Mouse (Mus musculus) adrenal gland (tissue): ENCODE results near the gene Cd3eap.

Source experiments
- intact Hi-C: fragments of 180-260 bp; cut with DNase I; formaldehyde crosslinking; loops from one replicate; pipeline ENCODE4 v1.15.1; 2025

Cd3eap gene

DNA sequence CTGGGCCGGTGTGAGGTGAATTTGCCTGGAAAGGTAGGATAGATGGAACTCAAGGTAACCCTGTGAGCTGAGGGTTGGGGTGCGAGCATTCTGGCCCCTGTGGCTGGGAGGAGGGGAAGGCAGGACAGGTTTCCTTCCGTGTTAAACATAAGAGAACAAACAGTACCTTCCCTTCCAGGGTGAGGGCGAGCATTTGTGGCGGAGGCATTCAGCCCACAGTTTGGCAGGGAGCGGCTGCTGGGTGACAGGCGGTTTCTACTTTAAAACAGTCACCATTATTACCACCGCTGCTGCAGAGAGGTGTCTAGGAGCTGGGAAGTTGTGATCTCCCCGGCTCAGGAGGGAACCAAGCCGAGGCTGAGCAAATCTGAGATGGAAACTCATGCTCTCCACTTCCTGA is 22.2 kb downstream of the Cd3eap start:
- intact Hi-C loops: no loop called here

DNA sequence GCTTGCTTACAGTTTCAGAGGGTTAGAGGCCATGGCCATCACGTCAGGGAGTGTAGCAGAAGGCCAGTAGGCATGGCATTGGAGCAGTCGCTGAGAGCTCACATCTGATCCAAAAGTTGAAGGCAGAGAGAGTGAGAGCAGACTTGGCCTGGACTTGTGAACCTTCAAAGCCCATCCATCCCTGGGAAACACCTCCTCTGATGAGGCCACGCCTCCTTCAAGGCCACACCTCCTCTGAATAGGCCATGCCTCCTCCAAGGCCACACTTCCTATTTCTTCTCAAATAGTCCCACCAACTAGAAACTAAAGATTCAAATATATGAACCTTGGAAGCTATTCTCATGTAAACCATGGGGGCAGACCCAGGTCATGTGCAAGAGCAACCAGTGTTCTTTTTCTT is 23.7 kb downstream of the Cd3eap start:
- intact Hi-C loops: no loop called here

DNA sequence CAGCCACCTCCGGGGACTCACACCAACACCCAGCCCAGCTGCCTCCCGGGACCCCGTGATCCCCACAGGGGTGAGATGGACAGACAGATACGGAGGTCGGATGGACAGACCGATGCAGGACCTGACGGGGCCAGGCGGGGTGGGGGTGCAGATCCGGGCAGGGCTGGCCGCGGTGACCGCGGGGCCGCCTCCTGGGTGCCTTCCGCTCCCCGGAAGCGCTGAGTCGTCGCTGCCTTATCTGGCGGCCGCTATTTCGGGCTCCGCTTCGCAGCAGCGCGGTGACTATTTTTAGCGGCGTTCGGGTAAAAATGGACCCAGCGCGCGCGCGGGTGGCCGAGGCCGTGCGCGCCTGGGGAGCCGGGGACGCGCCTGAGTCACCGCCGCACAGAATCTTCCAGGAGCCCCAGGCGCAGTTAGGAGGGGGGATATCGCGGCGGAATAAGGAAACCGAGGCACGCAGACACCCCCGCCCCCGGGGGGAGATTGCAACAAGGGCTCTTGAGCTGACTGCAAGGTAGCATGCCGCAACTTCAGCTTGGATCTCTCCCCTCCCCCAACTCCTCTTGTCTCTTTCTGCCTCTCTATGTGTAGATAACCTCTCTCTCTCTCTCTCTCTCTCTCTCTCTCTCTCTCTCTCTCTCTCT is 26.5 kb downstream of the Cd3eap start:
- intact Hi-C loops: no loop called here

DNA sequence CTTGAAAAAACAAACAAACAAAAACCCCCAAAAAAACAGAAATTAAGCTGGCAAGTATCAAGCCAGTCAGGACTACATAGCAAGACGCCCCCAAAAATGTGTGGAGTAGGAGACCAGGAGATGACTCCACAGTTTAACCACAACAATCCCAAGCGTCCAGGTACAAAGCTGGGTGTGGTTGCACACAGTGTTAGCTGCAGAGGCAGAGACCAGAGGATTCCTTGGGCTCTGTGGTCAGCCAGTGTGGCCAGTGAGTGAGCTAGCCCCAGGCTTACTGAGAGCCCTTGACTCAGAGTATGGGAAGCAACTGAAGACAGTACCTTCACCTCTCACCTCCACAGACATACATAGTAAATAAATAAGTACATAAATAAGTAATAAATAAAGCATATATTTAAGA is 27.4 kb downstream of the Cd3eap start:
- intact Hi-C loops: no loop called here

DNA sequence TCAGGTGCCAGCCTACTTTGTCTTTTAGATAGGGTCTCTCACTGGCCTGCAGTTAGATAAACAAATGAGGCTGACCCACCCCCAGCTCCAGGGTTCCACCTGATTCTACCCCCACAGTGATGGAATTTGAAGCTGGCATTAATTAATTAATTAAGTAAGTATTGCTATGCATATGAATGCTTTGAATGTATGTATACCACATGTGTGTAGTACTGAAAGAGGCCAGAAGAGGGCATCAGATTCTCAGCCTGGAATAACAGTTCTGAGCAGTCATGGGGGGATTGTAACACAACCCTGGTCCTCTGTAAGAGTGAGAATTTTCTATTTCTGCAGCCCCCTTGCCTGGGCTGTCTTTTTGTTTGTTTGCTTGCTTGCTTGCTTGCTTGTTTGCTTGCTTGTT is 30.9 kb downstream of the Cd3eap start:
- intact Hi-C loops: no loop called here

DNA sequence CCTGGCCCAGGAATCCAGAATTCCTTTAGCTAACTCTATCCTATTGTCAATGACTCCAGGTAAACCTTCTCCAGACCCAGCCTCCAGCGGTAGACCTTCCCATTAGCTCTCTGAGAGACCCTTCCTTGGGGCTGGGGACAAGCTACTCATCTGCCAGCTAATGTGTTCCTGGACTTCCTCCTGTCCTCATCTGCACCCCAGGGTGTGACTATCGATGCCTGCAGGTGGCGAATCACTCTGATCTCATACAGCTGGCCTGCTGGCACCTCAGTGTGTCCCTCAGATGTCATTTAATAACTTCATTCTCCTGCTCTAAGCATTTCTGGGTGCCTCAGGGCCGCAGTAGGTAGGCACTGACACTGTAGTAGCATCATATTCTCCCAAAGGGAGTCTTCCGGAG is 31.5 kb downstream of the Cd3eap start:
- intact Hi-C loops: no loop called here

DNA sequence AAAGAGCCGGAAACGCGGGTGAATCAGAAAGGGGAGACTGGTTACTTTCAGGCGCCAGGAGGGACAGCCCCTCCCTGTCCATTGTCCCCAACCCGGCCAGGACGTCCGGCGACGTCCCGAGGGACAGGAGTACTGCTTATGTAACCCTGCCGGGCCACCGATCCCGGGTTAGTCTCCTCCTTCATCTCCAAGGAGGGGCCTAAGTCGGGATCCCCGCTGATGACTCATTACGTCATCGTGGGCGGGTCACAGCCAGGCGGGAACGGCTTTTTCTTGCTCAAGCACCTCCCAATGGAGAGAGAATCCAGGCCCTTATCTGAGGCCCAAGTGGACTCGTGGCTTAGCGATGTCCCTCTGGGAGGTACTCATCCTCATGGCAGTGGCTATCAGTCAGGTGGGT is 32.2 kb downstream of the Cd3eap start:
- intact Hi-C loops: no loop called here

DNA sequence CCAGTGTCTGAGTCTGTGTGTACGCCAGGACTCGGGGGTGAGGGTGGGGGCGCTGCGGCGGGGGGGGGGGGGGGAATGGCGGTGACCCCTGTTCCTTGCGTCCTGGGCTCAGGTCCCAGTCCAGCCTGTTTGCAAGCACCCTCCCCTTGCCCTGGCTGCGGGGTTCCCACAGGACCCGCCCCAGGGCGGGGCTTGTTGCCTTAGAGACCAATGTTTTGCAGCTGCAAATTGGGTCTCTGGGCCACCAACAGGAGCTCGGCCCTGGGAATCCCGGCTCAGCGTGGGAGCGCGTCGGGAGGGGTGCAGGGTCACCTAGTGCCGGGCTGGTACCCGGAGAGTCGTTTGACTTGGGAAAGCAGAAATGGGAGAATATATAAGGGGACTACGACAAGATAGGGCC is 32.9 kb downstream of the Cd3eap start:
- intact Hi-C loops: no loop called here

DNA sequence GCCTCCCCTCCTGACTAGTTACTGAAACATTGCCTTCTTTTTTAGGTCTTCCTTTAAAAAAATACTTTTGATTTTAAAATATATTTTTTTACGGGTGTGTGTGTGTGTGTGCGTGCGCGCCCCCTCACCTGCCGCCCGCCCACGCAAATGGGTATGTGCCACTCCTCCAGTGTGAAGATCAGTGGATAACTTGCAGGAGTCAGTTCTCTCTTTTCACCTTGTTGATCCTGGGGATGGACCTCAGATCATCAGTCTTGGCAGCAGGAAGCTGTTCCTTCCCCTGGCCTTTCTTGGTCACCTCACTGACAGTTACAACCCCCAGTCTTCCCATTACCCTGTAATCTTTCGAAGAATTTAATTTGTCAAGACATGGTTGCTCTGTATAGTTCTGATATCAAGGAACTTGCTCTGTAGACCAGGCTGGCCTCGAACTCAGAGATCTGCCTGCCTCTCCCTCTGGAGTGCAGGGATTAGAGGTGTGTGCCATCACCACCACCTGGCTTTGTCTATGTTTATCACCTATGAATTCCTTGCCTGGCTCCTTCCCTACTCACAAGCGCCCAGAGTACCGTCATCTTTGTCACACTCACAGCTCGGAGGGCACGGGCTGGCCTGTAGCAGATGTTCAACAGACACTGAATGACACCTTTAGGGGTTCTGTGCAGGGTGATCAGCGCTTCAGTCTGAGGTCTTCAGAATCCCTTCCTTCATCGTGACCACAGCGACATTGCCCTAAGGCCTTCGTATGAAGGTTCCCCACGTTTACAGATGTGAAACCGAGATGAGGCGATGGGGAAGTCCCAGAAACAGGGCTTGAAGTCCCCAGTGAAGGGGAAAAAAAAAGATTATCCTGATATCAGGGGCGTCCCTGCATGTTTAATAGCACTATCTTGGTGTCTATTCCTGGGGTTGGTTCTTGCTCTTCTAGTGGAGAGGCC is 33.8 kb downstream of the Cd3eap start:
- intact Hi-C loops: no loop called here

DNA sequence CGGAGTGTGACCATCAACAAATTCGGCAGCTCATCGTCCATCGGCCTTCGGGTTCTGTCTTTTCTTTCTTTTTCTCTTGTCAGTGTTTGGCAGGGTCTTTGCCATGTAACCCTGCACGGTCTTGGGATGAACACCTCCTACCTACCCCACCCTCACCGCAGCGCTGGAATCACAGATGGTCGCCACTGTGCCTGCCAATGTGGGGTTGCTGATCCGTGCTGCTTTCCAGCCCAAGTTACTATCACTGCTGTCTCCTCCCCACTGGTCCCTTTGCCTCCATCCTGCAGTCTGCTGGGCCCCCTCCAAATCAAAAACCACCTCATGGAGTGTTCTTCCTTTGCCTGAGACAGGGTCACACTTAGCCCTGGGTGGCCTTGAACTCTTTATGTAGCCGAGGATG is 35.1 kb downstream of the Cd3eap start:
- intact Hi-C loops: no loop called here

DNA sequence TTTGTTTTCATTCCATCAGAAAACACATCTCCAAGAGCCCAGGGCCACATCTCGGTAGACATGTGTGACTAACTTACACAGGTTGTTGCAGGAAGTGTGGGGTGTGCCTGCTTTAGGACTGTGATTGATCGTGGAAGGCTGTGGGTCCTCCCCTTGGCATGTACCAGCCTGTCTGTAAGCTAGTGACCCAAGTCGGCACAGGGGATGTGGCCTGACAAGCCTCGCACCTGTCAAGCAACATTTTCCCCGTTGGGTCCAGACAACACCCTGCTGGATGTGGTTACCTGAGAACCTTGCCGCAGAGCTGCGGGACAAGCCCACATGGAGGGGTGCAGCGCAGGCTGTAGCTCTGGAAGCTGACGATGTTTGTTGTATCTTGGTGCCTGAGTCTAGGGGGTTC is 36.8 kb downstream of the Cd3eap start:
- intact Hi-C loops: no loop called here

DNA sequence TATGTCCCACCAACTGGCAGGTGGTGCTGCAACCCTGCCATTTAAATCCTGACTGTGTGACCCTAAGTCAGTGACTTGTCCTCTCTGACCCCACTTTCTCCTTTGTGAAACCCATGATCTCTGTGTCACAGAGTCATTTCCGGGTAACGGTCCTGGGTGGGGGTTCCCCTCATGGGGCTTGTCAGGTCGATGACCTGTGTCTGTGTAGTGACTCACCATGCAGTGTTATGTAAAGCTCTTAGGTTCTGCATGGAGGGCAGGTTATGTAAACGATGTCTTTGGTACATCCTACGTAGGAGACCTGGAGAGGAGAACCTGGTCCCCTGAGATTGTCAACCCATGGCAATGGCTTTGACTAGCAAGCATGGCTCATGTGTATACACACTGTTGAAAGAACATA is 37.8 kb downstream of the Cd3eap start:
- intact Hi-C loops: no loop called here

DNA sequence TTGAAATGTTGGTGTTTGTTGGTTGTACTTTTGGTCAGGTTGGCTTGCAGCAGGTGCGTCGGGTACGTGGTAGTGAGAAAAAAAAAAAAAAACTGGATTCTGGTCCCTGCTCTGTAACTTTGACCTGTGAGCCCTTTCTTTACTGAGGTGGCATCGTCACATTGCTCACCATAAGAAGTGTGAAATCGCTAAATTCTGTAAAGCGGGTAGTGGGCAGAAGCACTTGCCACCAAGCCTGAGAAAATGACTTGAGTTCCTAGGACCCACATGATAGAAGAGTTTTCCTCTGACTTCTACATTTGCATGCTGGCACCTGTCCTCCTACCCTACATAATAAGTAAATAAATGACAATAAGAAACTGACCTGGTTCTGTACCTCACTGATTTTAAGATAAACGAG is 38.6 kb downstream of the Cd3eap start:
- intact Hi-C loops: no loop called here

DNA sequence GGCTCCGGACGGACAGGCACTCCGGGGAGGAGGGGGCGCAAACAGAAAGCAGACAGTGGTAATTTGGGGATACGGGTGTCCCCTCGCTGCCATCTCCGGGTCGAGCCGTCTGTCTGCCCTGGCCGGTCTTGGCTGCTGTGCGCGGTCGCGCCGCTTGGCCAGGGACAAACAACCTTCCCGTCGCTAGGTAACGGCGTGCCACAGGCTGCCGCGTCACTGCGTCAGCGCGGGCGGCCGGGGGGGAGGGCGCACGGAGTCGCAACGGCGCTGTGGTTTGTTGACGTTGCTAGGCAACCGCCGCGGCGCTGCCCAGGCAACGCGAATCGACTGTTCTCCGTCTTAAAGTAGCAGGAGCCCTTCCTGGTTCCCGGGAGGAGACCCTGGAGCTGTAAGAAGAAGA is 39.4 kb downstream of the Cd3eap start:
- intact Hi-C loops: no loop called here

DNA sequence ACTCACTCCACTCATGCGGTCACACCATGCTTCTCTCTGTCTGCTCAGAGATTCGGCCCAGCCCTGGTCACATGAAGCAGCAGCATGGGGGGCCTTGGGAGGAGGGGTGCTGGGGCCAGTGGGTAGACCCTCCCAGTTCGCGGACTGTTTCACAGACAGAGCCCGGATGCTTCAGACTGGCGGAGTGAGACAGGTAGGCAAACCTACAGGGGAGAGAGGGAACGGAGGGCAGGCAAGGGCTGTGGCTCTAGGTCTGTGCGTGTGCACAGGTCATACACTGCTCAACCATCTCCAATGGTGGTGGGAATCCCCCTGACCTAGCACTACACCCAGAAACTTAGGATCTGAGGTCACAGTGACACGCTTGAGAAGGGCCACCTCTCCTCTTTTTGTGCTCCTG is 39.8 kb downstream of the Cd3eap start:
- intact Hi-C loops: no loop called here

DNA sequence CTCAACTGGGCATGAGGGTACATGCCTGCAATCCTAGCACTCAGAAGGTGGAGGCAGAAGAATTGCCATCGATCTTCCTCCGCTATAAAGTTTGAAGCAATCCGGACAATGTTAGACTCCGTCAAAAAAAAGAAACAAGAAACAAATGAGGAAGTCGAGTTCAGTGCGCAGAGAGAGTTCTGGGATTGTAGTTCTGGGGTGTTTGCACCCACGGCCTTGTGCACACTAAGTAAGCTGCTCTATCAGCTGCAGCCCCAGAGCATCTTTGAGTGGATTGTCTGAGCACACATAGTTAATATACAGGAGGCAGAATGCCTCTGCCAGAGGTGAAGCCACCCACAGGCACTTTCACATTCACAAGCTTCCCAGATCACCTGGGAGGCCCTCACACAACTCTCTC is 40.6 kb downstream of the Cd3eap start:
- intact Hi-C loops: no loop called here

DNA sequence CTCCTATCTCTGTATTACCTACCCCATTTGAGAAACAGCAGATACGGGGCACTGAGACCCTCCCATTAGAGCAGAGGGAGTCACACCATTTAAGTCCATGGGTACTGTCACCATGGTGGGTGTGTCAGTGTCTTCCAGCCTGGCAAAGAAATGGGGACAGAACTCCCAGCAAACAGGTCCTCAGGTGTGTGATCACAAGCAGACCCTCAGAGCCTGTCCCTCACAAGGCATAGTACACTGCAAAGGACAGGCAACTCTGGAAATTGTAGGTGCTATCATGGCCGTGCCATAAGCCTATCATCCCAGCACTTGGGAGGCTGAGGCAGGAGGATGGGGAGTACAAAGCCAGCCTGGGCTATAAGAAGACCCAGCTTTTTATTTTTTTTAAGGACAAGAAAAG is 41.1 kb downstream of the Cd3eap start:
- intact Hi-C loops: no loop called here

DNA sequence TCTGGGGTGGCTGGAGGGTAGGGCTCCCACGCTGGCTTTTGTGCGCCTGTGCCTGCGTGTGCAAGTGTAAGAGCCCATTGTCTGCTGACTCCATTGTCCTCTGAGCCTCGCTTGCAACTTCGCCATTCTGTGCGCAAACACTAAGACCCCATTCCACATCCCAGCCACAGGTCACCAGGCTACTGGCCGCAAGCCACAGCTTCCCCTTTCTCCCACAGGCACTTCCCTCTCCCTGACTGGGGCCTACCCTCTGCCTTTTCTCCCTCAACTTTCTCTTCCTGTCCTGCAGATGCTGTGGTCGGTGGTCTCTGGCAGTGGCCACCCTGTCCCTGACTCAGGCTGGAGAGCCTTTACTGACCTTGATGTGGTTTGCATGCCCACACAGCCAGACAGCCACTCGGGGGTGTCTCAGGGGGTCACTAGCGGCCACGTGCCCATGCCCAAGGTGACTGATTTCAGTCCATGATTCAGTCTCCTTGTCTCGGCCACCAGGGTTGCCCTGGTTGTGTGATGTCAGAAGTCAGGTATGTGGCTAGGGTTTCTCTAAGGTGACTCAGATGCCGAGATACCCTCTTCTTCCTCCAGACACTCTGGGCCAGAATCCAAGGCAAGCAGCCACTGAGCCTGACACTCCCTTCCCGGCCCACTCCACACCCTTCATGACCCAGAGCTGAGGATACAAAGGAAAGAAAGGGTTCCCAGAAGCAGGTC is 42.7 kb downstream of the Cd3eap start:
- intact Hi-C loops: no loop called here

DNA sequence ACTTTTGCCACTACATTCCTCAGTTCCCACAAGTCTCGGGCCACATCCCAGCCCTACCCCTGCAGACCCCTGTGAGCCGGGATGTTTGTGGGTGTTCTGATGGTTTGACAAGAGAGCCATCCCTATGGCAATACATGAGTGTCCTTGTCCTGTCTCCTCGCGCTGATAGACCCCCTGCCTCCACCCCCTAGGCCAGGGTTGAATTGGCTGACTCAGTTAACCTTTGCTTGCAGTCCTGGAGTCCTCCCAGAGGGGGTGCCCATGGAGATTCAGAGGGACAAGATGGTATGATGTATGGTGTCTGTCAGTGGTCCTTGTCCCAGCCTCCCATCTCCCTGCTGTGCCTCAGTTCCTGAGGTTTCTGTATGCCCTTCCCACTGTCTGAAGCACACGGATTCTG is 45.2 kb downstream of the Cd3eap start:
- intact Hi-C loops: no loop called here

DNA sequence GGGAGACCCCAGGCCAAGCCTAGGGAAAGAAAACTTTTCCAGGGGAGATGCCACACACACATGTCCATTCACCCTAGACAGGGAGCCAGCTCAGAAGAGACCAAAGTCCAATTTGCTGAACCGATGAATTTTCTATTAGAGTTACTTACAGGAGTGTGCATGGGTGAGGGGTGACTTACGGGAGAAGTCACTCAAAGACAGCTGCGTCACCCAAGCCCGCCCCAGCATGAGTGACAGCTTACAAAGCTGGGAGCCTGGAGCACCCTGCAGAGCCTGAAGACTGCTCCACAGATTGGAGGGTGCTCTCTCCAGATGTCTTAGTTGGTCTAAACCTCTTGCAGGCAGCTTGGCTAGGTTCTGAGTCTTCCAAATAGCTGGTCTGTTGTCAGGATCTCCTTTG is 47.3 kb downstream of the Cd3eap start:
- intact Hi-C loops: no loop called here

DNA sequence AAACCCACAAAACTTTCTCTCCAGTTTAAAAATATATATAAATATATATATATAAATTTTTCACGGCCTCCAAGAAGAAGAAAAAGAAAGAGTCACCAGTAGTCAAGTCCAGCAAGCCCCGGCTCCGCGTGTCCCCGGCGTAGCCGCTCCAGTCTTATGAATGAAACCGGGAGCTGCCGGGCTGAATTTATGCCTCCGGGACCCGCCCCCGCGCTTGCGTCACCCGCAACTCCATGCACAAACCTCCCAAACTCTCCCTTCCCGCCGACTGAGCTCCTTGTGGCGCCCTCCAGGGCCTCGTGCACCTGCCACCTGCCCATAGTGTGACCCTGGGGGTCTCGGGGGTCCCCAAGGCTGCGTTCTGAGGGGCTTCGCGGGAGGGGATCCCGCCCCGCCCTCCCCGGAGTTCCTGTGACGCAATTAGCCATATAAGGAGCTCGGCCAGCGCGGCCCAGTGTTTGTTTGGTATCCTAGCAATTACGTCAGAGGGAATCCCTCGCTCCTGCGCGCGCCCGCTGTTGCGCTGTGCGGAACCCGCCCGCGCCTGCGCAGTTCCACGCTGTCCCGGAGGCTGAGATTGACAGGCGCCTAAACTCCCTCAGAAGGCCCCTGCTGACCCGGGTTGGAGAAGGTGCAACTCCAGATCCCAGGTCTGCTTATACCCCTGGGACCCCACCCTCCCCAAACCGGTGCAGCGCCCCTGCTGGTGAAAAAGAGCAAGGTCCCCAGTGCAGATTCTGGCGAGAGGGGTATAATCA is 49.2 kb downstream of the Cd3eap start, which contains the start of gene Fosb:
TSS of gene Fosb (minus strand) at position 168 of the 758 bp plus-strand sequence.
- intact Hi-C loops: no loop called here
